Mouse (Mus musculus) brain, embryonic 18.5 days (tissue): ENCODE results near the gene 2610001J05Rik.
A peak's percentile ranks its signal among the peaks of the same experiment; 100 is the strongest.
"Not testable (repeated sequence)": the region's sequence is repeated elsewhere in the genome, so short reads cannot be mapped to it uniquely, and the experiment has no call there.

Experiments
- DNase-seq: peaks from one replicate; pipeline ENCODE4 v3.0.0-alpha.2; 2012; ENCODE audit warnings: low read depth, low spot score

The 2610001J05Rik gene

GRCm38 (mm10) chr6:13870919-13871624 is at the start of gene 2610001J05Rik:
TSS of gene 2610001J05Rik (minus strand) at chr6:13871518.
- peak; percentile 84 for DNase-seq

DNA sequence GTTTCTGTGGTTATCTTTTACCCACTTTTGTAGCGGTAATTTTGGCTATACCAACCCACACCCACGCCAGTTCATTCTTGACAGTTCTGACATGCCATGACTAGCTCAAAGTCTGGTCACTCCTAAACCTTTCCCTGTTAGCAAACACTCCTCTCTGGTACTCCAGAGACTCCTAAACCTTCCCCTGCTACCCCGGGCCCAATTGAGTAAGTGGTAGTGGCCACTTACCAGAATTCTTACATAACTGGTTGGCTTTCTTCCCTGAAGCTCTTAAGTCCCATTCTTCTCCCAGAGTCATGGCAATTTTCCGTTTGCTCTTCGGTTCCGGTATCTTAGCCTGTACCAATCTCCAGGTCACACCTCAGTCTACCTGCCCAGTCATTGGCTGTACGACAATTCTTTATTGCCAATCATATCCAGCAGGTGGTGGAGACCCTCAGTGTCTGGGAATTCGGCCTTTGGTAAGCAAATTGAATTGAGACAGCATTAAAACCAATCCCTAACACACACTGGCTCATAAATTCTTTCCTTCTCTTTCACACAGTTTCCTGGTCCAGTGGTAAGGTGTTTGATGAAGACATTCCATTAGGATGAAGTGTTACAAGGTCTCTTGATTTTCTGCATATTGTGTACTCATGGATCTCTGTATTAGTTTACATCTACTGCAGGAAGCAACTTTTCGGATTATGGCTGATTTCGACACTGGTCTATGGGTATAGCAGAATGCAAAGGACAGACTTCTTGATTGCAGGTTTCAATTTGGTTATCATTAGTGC is 38.6 kb upstream of the 2610001J05Rik start:
- no peak for DNase-seq

DNA sequence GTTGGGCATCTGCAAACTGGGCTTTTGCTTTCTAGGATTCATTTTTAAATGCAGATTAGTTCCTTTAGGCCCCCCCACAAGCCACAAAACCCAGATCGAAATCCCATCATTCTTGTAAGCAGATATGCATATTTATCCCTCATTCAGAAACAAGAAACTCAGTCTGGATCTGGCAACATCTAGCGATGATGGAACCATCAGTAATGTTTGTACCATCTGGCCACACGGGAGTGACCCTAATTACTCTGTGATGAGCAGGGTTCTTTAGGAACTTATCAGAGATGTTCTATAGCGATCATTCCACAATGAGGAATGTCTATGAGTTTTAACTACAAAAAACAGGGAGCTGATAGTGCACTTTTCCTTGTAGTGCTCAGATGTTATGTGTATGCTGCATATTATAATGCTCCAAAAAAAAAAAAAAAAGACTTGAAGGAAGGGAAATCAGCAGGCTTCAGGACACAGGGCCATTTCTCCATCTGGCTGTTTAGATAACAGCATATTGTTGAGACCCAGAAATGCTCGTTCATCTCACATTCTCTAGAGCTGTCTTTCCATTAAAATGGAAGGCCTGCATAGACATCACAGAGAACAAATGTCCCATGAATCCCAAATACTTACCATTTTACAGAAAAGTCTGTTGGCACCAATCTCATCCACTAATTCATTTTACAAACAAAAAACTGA is 31.8 kb upstream of the 2610001J05Rik start:
- no peak for DNase-seq

DNA sequence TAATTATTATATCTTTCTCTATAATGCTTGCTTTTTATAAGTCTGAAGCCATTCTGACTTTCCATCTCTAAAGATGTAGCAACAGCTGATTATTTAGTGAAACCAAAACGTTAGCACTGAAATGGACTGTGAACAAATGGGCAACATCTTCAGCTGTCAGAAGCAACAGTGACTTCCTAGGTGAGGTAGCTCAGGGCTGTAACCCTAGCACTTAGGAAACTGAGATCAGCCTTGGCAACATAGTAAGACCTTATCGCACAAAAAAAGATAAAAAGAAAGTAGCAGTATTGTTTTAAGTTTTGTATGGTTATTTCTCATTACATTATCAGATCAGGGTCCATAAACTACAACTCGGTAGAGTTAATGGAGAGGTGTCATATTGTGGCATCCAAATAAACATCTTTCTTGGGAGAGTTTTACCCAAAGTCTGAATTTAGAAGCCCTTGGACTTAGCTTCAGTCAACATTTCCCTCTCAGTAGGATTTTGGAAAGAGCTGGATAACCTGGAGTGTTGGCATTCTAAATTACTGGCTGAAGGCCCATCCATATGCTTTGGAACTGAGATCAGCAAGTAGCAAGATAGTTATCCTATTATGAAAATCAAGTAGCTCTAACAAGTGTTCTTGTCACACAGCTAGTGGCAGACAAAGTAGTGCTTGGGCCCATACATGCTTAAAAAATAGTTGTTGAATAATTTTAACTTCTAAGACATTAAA is 13.7 kb upstream of the 2610001J05Rik start:
- no peak for DNase-seq

- DNase-seq: no peak
These were observed 11.6 kb upstream of the 2610001J05Rik start for GRCm38 (mm10) chr6:13882919-13883318.

DNA sequence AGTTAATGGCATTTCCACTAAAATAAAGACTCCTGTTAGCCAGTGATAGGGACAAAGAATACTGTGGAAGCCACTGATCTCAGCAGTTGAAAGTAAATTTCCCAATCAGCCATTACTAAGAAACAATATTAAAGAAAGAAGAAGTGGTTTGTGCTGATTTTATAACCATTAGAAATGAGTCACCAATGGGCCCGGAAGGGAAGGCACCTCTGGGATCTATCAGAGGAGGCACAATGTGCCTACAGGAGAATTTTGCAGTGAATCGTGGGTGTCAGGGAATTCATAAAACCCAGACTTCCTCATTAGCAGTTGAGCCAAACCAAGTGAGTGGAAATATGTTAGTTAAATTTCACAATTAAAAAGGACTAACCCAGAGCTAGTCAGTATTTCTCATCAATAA is 2.6 kb upstream of the 2610001J05Rik start:
- no peak for DNase-seq

- no peak for DNase-seq
These were observed 758 bp upstream of the 2610001J05Rik start for GRCm38 (mm10) chr6:13872076-13872475.

DNA sequence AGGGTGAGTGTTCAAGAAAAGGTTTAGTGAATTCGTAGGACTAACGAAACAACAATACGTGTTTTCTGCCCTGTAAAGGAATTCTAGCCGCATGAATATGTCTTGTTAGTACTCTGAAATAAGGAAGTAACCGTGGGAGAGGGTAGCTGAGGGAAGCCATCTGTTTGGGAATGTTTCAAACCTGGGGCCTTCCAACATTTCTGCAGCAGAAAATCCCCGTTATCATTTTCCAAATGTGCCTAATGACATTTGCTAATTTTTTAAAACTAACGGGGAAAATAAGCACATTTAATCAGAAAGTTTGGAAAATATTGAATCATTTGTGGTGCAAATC is 274 bp upstream of the 2610001J05Rik start:
- no peak for DNase-seq

GRCm38 (mm10) chr6:13870289-13870741 is 1.0 kb downstream of the 2610001J05Rik start:
- no peak for DNase-seq

- no peak for DNase-seq
These were observed 10.7 kb downstream of the 2610001J05Rik start for GRCm38 (mm10) chr6:13860596-13860995.

DNA sequence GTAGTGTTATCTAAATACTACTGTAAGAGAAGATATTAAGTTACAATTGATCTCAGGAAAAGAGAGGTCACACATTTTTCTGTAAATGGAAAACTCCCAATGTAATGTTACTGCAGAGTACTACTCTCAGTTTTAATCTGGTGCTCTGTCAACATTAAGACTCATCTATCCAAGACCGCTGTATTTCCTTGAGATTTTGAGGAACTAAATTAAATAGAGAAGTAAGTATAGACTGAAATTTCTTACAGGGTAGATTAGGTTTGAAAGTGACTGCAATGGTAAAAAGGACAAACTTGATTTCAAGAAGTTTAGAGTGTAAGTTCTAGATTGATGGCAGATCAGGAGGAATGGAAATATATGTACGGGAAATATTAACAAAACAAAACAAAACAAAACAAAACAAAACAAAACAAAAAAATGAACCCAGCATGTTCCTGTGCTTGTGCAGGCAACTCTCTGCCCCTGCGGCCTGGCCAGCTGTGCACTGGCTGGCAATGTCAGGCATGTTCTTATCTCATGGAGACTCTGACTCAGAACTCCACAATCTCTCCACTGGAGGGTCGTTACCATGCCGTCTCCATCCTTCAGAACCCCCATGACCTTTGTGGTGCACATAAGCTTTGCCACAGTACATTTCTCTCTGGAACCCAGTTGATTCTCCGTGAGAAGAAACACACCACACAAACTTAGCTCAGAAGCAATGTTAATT is 11.3 kb downstream of the 2610001J05Rik start:
- no peak for DNase-seq

DNA sequence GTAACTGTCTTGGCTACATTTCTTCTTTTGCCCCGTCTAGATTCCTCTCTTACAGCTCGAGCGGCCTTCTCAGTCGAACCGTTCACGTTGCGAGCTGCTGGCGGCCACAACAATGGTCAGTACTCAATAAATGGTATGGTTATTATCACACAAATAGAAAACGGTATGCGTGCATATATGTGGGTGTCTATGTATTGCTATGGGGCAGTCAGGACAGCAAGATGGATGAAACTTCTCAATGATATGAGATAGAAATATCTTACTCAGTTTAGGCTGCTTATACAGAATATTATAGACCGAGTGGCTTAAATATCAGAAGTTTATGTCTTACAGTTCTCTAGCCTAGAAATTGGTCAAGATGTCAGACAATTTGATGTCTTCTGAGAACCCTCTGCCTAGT is 17.1 kb downstream of the 2610001J05Rik start:
- DNase-seq: no peak

DNA sequence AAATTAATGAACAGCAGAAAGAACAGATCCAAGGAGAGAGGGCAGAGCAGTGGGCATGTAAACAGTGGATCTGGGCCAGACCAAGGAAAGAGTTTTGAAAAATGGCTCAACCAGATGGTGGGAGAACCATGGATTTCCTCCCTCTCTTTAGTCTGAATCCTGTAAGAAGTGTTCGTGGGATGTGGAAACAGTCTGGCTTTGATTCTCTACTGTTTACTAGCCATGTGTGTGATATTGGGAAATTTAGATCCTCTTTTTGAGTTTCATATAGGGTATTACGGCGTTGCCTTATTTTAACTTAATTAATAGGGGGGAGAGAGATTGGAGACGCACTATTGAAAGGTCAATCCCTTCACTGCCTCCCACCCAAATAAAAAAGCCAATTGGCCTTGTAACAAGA is 18.1 kb downstream of the 2610001J05Rik start:
- DNase-seq: no peak

- DNase-seq: not testable (repeated sequence)
These were observed 25.3 kb downstream of the 2610001J05Rik start for GRCm38 (mm10) chr6:13846031-13846430.

- DNase-seq: no peak
These were observed 31.8 kb downstream of the 2610001J05Rik start, which contains the start of gene Gpr85 for GRCm38 (mm10) chr6:13839345-13840054. TSS of gene Gpr85 (minus strand) at chr6:13839942.

GRCm38 (mm10) chr6:13838677-13839344 is 32.5 kb downstream of the 2610001J05Rik start:
- DNase-seq: no peak

DNA sequence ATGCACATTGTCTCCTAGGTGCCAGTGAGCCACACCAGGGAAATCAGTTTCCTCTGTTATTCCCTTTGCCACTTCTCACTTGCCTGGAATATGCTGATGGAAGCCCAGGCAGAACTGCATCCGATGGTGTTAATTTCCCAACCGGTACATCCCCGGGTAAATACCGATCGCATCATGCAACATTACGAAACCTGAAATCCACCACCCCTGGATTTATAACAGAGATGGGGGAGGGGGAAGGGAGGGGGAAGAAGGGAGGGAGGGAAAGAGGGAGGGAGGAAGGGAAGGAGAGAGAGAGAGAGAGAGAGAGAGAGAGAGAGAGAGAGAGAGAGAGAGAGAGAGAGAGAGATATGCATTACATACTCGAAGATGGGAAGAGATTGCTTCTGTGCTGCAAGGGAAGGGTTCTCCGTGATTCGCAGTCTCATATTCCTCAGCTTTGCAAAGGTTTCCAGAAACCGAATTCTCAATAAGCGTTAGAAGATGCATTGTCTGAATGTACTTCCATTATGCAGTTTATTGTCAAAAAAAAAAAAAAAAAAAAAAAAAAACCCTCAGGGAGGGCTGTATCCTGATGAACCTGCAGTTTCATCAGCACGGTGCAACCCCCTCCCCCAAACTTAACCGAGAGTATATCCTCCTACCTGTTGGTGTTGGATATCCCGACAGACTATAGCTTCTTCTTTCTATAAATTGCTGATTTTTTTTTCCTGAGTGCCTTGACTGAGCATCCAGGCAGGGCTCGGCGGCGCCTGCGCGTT is 33.2 kb downstream of the 2610001J05Rik start:
- no peak for DNase-seq

- DNase-seq: no peak
These were observed 34.2 kb downstream of the 2610001J05Rik start for GRCm38 (mm10) chr6:13836967-13837570.
